Mouse (Mus musculus) thymus, adult 2 months (tissue): ENCODE results near the gene Dach1. TPM values are rescaled to one million over a fixed set of nuclear protein-coding genes. Genes with fewer than 3 reads are reported as not detected.

ENCODE experiments used
- DNase-seq: peaks from one replicate; pipeline ENCODE4 v3.0.0; 2021
- H3K27ac ChIP-seq: fragments of 200-500 bp; 2 replicates; pipeline ENCODE4 v1.5.1; 2012; ENCODE audit warnings: low read length, control low read depth; ENCODE audit not compliant: control insufficient read depth, insufficient read depth
- H3K27me3 ChIP-seq: fragments of 200-500 bp; 2 replicates; pipeline ENCODE4 v1.6.1; 2012; ENCODE audit warnings: mild to moderate bottlenecking, low read length, moderate library complexity, mixed read lengths; ENCODE audit not compliant: control insufficient read depth, insufficient read depth
- H3K36me3 ChIP-seq: fragments of 200-500 bp; 2 replicates; pipeline ENCODE4 v1.6.1; 2012; ENCODE audit warnings: mild to moderate bottlenecking, low read length, moderate library complexity; ENCODE audit not compliant: control insufficient read depth, insufficient read depth
- H3K4me1 ChIP-seq: fragments of 200-500 bp; replicated peaks from 2 replicates; pipeline ENCODE4 v1.6.1; 2012; ENCODE audit warnings: low read length; ENCODE audit not compliant: control insufficient read depth, insufficient read depth
- H3K4me3 ChIP-seq: fragments of 200-500 bp; 2 replicates; pipeline ENCODE4 v1.5.1; 2012; ENCODE audit warnings: mild to moderate bottlenecking, low read length, control low read depth, moderate library complexity; ENCODE audit not compliant: control insufficient read depth, insufficient read depth
- CTCF ChIP-seq: fragments of 200-500 bp; IDR thresholded peaks from 2 replicates; pipeline ENCODE4 v1.5.1; 2012; ENCODE audit warnings: mild to moderate bottlenecking, control low read depth, low read length, moderate library complexity, borderline replicate concordance; ENCODE audit not compliant: control insufficient read depth, poor library complexity, insufficient read depth; ENCODE audit errors: extremely low read depth
- POLR2A ChIP-seq: fragments of 200-500 bp; IDR thresholded peaks from 2 replicates; pipeline ENCODE4 v1.6.1; 2012; ENCODE audit warnings: mild to moderate bottlenecking, low read length, control low read depth, moderate library complexity; ENCODE audit not compliant: control insufficient read depth, poor library complexity, insufficient read depth; ENCODE audit errors: extremely low read depth
- WGBS: fragments of 180-500 bp; shearing (Covaris S2); methylation state at CpG from one replicate; pipeline ENCODE4 v1.1.7; 2018; 5-methylcytosine and 5-hydroxymethylcytosine counted together
- polyA plus RNA-seq: library from polyadenylated mRNA; depleted of rRNA; stranded (reverse); fragments of >200 nt; gene quantifications from 2 replicates; pipeline ENCODE4 v1.2.3, GENCODE M21; 2012

Gene Dach1
- polyA plus RNA-seq, 1 experiment = 0.38 TPM

DNA sequence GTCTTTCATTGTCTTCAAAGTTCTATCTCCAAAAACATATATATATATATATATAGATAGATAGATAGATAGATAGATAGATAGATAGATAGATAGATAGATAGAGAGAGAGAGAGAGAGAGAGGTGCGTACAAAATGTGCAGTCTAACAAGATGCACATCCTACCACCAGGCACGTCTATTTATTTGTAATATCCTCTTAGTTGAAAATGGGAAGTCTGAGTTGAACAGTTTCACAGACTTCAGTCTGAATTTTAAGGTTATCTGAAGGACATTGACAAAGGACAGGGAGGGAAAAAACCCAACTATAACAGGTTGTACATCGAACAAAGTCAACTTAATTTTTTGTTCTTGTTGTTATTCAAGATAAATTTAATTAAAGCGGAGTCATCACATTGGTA is 82.8 kb downstream of the Dach1 start:
- no peaks in the 10 kb centered on the region for H3K27me3 ChIP-seq
- WGBS = 89% methylated on average over 4 of the region's 4 CpGs
- no peak overlapping the region for H3K27ac ChIP-seq
- H3K4me1 ChIP-seq = no peaks in the 10 kb centered on the region
- TF ChIP-seq POLR2A = no peak
- TF ChIP-seq CTCF = no peak
- H3K36me3 ChIP-seq = no peaks in the 10 kb centered on the region
- no peak overlapping the region for H3K4me3 ChIP-seq
- DNase-seq = no peak

DNA sequence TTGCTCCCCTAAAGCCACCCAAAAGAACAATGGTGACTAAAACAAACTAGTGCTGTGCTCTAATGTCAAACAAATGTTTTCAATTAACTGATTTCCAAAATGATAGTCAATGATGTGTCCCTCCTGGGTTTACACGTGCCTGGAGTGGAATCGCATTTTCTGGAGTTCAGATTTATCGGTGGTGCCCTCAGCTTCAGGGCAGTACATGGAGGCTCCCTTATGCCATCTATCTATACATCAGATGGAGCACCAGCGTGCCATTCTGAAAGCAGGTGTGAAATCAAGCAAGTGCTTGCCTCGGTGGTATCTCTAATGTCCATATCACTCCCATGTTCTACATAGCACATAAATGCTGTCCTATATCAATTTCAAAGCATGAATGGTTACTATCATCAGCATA is 84.4 kb downstream of the Dach1 start:
- Histone ChIP-seq H3K27me3 (no peaks in the 10 kb centered on the region), H3K27ac (no peak overlapping the region), H3K4me3 (no peak overlapping the region), H3K36me3 (no peaks in the 10 kb centered on the region), H3K4me1 (no peaks in the 10 kb centered on the region)
- no peak for TF ChIP-seq CTCF
- no peak for TF ChIP-seq POLR2A
- 94% methylated on average over 5 of the region's 5 CpGs for WGBS
- no peak for DNase-seq

DNA sequence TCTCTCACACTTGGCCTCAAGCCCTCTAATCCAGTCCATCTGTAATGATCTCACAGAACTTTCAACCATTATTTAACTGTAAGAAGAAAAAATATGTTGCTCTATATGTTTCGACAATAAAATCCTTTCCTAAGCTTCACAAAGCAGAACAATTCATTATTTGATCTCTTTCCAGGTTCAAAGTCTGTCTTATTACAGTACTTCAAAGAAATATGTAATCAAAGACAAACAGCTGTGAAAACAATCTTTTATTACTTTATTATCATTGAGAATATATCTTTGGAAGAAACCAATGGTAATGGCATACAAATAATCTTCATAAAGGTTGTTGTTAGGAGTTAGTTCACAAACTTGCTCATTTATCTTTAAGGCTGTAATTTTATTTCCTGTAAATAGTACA is 84.8 kb downstream of the Dach1 start:
- no peak for TF ChIP-seq POLR2A
- no peak for TF ChIP-seq CTCF

DNA sequence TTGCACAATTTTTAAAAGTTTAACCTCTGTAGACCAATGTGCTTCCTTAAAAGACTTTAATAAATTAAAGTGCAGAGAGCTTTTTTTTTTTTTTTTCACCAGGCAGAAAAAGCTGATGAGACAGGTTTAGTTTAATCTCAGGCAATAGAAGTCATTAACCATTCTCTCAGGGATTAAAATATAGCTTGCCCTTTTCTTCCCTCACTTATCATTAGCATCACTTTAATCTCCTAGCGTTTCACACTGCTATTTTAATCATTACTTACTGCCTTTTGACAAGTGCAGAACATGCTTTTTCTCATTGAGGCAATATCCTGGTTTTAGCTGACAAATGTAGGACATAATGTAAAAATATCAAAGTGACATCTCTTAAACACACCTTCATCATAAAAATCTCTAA is 86.1 kb downstream of the Dach1 start:
- DNase-seq = no peak
- no peaks in the 10 kb centered on the region for H3K27me3 ChIP-seq
- TF ChIP-seq CTCF (no peak), POLR2A (no peak)
- no peak overlapping the region for H3K4me3 ChIP-seq
- H3K27ac ChIP-seq = no peak overlapping the region
- H3K36me3 ChIP-seq = no peaks in the 10 kb centered on the region
- 82% methylated on average over 1 of the region's 1 CpGs for WGBS
- no peaks in the 10 kb centered on the region for H3K4me1 ChIP-seq

More for the DNA sequence above, 84.8 kb downstream of the Dach1 start:
- no peaks in the 10 kb centered on the region for H3K4me1 ChIP-seq
- 89% methylated on average over 1 of the region's 1 CpGs for WGBS
- DNase-seq = no peak
- no peak overlapping the region for H3K4me3 ChIP-seq
- H3K27me3 ChIP-seq = no peaks in the 10 kb centered on the region
- H3K36me3 ChIP-seq = no peaks in the 10 kb centered on the region
- H3K27ac ChIP-seq = no peak overlapping the region

DNA sequence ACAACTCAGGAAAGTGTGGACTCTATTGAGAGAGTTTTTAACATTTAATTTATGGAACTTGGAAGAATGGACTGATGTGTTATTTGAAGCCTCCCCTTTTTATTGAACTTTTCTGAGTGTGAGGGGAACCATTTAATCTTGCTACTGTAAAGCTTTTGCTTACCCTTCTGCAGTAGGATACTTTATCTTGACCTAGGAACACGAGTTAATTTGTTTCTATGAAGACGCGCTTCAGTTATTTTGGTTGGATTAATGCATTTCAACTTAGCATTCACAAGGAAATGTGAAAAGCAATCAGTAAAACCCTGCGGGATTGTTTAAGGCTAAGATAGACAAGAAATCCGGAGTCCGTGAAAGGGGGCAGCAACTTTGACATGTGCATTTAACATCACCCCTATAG is 89.6 kb downstream of the Dach1 start:
- Histone ChIP-seq H3K27me3 (no peaks in the 10 kb centered on the region), H3K27ac (no peak overlapping the region), H3K4me1 (no peaks in the 10 kb centered on the region), H3K36me3 (no peaks in the 10 kb centered on the region), H3K4me3 (no peak overlapping the region)
- TF ChIP-seq CTCF = no peak
- TF ChIP-seq POLR2A = no peak
- DNase-seq = no peak
- WGBS = 96% methylated on average over 6 of the region's 6 CpGs

DNA sequence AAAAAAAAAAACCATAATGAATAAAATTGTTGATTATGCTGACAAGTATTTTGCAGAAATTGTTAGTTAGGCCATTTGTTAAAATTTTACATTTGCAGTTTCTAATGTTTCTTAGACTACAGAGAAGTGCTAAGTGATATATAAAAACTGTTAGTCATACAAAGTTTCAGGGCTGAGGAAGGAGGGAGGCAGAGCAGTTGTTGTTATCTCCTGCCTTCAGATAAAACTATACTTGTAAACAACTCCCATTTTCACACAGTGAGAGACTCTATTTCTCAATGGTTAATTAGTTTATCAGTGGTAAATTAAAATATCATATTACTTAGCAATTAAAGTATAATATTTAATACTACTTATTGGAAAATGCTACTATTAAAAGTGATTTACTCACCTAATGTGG is 91.6 kb downstream of the Dach1 start:
- Histone ChIP-seq H3K27ac (no peak overlapping the region), H3K4me3 (no peak overlapping the region), H3K4me1 (no peaks in the 10 kb centered on the region), H3K27me3 (no peaks in the 10 kb centered on the region), H3K36me3 (no peaks in the 10 kb centered on the region)
- no peak for DNase-seq
- no peak for TF ChIP-seq POLR2A
- no peak for TF ChIP-seq CTCF

DNA sequence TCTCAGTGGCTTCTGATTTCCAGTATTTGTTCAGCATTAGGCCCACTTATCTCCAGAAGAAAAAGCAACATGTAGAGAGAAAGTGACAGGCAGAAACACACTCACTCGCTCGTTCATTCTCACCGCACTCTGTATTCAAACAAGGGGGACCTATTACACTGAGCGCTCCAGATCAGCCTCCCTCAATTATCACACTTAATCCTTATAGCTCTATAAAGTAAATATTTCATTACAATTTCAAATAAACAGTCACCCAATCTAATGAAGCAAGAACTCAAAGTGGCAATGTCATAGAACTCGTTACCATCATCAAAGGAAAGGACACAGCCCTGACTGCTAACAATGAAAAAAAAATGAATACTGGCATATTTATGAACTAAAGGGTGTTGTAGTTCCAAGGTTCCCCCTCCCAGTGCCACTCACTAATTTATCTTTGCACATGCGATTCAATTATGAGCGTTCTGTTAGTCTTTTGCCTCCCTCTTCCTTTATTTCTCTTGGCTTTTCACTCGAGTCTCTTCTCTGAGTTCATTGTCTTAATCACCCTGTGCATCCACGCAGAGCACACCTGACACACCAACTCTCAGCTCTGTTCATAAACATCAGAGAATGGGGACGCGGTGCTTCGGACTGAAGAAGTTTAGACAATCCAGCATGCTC is 96.0 kb downstream of the Dach1 start:
- H3K27ac ChIP-seq = no peak overlapping the region
- TF ChIP-seq CTCF (no peak), POLR2A (no peak)
- no peaks in the 10 kb centered on the region for H3K27me3 ChIP-seq
- no peaks in the 10 kb centered on the region for H3K4me1 ChIP-seq
- H3K4me3 ChIP-seq = no peak overlapping the region
- H3K36me3 ChIP-seq = no peaks in the 10 kb centered on the region
- DNase-seq = no peak
- WGBS = 95% methylated on average over 12 of the region's 12 CpGs
